Mouse (Mus musculus) heart, postnatal 0 days (tissue): ENCODE results near the gene Iqcf4.

ENCODE experiments used
- CTCF ChIP-seq: IDR thresholded peaks from 2 replicates; pipeline ENCODE4 v1.5.1; 2016; ENCODE audit warnings: antibody characterized with exemption, control low read depth, low read depth
- EP300 ChIP-seq: IDR thresholded peaks from 2 replicates; pipeline ENCODE4 v1.6.1; 2016; ENCODE audit warnings: antibody characterized with exemption, low read depth

DNA sequence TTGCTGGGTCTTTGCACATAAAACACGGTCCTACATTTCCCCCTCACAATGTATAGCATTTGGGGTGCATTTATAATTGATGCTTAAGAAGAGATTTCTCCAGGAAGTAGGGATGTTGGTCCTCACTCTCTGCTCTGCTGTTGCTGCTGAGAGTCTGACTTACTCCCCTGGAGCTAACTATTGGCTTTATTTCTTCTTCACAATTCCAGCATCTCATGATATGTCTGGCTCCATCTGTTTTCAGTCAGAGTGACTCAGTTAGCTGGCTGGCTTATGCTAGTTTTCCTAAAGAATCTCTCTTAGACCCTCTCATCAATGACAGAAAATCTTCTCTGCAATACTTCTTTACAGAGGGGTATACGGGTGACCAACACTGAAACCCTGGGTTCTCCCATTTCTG, 5.3 kb upstream of the Iqcf4 start:
- TF ChIP-seq EP300 (no peak), CTCF (no peak)
